Mouse (Mus musculus): ENCODE data around the gene Plcb4.
"Not testable (repeated sequence)": the region's sequence is repeated elsewhere in the genome, so short reads cannot be mapped to it uniquely, and the experiment has no call there.

Plcb4 gene

DNA sequence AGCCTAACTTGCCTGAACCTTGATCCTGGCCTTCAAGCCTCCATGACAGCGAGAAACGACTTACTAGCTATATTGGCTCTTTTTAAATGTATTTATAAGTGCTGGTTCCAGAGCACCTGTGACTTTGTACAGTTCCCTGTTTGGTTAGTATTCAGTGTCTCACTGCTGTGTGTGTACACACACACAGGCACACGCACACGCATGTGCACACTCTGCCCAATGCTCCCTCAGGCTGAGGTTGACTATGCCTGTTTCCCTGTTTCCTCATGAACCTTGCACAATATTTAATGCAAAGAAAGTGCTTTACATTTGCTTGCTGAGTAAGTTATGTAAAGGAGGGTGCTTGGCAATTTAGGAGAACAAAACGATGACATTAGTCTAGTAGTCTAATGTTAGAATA is 16.5 kb downstream of the Plcb4 start:
- DNase-seq: no peak

DNA sequence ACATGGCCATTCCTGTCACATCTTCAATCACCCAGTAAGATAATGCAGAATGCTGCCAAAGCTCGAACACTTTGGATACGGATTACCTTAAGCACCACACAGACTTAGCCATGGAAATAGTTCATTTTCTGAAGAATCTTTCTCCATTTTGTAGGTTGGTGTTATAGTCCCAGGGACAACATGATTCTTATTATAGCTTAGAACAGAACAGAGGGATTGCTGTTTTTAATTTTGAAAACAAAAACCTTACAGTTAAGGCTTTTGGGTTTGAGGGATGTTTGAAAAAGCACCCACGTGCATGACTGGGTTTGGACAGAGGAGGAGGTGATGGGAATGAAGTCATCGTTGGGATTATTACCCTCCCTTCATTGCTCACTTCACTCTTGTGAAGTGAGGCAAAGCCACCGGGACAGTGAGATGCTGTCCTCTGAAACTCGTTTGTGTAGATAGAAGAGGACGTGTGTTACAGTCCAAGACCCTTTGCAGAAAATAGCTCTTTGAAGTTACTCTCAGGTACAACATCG is 18.2 kb downstream of the Plcb4 start:
- DNase-seq: no peak

DNA sequence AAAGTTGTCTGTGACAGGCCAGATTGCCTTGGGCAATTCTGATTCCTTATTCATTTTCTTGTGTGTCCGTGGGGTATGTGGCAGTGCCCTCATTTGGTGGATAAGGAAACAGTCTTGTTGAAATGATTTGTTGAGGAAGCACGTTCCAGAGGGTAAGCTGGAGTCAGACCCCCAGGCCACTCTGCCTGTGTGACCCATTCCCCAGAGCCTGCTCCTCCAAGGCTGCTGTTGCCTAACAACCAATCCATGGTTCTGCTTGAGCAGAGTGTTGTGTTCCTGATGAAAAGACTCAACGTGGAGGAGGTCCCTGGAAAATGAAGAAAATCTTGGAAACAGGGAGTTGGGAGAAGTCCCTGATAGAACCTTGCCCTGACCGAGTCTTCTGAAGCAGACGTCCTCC is 18.8 kb downstream of the Plcb4 start:
- DNase-seq: no peak

DNA sequence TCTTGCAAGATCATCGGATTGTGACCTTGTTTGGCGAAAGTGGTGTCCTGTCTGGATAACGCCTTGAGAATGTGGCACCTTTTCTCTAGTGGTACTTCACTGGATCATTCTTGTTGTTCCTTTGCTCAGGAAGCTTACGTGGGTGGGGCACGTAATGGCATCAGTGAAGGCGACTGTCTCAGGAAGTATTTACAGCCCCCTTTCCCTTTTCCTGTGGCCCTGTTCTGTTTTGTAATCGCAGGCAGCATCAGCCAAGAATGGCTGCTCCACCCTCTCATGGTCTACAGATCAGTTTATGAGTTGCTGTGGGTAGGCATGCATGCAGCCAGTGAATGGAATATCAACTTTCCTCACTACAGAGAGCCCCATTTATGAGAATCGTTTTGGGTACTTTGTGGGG is 21.2 kb downstream of the Plcb4 start:
- DNase-seq: no peak

DNA sequence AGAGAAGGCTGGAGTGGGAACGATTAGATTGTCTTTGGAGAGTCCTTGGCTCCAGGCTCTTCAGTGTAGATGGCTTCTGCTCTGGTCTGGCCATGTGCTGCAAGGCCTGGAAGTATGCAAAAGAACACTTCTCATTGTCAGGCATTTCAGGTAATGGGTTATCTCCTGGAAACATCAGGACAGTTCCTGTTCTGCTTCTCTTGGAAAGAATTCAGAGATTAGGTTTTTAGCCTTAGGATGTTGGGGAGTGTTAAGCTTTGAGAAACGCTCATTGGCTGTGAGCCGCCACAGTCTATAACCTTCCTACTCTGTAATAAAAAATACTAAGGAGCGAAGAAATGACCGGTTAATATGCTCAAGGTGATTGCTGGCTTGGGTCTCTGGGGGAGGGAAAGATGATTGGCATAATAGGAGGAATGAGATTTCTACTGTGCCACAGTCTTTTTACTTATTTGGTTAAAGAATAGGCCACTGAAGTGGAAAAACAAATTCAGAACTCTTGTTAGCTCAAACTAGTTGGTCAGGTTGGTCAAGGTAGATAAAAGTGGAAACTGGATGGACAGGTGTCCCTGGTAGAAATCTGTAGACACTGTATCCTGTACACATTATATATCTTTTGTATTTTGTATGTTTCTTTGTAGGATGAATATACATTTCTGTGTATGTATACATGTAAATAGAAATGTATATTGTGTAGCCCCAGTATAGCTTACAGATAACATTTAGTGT is 21.8 kb downstream of the Plcb4 start:
- no peak for DNase-seq

DNA sequence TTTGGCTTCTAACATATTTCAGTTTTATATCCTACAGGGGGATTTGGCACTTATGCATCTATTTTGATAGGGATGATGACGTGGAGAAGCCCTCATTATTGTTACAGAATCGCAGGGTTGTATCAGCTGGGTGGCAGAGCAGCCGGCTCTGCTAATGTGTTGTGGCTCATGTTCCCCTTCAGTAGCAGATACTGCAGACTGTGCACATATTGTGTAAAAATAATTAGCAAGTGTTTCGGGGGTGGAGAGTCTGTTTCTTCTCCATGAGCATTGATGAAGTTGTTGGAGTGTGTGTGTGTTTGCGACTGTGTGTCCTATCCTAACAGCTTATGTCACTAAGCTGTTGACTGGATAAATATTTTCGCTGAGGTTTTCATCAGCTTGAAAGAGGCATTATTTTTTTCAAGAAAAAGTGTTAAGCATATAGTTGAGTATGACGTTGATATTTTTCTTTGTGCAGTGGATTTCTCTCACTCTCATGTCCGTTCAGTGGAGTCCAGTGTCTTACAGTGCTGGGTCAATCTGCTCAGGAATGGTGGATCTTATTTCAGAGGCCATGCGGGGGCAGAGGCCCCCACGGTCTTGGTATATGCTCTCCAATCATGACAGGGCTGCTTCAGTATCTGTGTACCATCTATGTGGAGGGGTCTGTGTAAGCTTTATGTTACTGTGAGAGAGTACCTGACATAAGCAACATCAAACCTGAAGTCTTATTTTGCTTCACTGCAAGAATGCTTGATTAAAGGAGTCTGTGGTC is 25.1 kb downstream of the Plcb4 start:
- no peak for DNase-seq

DNA sequence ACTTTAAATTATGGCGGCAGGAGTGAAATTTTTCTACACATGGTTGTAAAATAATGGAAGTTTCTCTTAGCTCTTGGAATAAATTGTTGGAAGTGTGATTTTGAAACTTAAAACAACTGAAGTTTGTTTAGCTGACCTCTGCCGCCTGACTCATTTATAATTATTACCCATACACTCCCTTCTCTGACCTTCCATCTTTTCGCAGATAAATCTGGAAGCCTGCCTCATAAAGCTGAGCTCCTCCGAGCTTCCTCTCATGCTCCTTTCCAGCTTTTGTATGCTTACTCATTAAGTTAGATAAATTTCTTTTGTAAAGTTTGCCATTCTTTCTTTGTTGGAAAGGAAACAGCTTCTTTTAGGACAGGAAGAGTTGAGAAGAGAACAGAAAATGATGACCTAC is 27.9 kb downstream of the Plcb4 start:
- DNase-seq: no peak

DNA sequence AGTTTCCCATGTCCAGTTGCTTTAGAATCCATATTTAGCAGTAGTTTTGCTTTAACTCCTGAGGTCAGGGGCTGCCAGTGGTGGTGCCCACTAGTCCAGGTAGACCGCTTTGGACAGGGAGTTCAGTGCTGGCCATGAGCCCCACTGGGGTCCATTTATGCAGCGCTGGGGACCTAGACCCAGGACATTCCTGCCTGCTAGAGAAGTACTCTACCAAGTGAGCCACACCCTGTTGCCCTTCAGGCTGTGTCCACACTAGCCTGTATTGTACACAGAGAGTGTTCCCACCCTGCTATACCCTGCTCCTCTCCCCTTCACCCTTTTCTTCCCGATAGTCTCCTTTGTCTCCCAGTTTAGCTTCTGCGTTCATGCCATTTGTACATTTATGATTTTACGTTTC is 28.8 kb downstream of the Plcb4 start:
- DNase-seq: no peak

DNA sequence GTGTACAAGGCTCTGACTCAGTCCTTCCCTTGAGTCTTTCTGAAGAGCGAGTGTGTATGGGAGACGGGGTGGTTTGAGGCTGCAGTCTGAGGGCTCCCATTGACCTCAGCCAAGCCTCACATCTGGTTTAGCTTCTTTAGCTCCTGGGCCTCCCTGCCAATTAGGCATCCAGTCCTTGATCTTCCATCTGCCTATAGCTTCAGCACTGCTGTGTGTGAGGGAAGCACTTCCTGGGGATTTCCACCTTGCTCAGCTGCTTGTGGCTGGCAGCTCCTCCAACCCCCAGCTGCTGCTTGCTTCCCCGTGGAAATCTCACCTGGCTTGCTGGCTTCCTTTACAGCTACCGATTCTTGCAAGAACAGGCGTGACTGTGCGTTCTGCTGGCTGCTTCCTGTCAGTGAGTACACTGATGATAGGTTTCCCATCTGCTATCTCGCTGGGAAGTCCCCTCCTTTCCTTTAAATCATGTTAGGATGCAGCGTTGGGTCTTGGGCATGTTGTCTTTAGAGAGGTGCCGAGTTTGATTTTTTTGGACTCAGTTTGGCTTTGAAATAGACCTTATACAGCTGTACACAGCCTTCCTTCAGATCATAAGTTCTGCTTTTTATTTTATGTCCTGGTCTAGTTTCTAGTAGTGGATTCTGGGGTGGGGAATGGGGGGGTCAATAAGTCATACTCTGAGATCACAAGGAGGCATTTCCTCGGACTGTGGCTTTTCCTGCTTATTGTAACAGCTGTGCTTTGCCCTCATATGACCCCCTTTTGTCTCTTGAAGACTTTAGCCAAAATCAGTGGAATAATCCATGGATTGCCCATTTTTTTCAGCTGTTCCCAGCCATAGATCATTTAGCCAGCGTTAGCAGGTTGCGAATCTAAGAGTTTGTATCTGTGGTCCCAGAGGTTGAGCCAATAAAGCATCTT is 34.0 kb downstream of the Plcb4 start:
- DNase-seq: no peak

DNA sequence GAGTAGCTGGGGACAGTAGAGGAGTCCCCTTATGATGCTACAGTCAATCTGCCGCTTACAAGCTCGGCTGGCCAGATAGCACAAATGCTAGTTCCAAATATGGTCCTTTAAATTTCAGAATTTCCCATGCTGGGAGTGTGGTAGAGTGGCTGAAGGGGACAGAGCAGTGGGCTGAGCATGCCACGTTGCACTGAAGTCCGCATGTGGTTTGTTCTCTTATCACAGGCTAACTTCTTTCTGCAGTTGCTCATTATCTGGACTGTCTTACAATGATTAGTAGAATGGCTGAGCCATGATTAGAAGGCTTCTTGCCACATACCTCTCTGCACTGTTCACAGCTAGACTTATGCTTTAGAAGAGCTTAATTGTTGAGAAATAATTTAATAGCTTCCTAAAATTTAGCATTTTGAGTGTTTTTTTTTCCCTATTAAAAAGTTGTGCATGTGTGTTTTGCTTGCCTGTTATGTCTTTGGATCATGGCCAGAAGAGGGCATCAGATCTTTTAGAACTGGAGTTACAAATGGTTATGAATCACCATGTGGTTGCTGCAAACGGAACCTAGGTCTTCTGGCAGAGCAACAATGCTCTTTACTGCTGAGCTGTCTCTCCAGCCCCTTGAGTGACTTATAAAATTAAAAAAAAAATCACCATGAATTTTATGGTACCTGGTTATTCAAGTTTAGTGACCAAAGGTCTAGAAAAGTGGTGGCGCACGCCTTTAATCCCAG is 42.0 kb downstream of the Plcb4 start:
- DNase-seq: no peak

DNA sequence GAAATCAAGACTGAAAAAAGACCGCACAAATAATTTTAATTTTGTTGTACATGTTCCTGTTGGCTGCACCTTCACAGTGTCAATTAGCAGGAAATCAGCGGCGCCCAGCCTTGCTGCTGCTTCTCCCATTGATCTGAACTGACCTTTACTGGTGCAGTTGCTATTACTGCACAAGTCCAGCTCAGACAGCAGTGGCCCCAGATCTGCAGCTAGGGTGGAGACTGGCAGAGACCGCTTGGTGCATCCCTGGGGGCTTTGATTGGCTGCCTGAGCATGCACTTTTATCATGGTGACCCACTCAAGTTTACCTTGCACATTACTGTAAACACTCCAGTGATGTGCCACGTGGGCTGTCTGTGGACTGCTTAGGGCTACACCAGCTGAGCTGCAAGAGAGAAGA is 45.9 kb downstream of the Plcb4 start:
- no peak for DNase-seq

DNA sequence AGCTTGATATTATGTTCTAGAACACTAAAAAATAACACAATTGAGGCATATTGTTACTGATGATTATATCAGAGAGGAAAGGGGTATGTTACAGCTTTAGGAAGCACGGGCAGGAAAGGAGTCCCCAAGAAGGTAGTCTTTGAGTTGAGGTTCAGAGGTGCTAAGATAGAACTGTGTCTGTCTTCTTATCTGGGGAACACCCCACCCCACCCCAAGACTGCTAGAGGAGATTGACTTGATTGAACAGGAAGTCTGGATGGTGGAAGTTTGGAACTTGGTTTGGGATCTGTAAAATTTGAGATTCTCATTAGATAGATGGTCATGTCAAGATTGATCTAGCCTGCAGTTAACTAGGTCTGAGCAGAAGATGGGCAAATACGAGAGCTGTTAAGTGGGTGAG is 48.5 kb downstream of the Plcb4 start:
- DNase-seq: no peak

DNA sequence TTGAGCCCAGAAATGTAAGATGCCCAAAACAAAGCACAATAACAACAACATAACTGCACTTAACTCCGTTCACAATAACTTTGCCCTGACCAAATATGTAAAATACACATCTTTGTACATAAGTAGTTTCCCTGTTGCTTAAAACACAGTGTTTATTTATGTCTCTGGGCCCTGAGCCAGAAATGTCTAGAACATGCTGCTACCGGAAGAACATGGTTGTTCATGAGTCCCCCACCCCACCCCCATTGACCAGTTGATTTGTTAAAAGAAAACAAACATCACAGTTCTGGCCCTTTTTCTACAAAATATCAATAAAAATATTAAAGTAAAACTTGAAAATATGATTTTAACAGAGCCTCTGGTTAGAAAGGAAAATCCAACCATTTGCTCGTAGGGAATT is 49.6 kb downstream of the Plcb4 start:
- no peak for DNase-seq

DNA sequence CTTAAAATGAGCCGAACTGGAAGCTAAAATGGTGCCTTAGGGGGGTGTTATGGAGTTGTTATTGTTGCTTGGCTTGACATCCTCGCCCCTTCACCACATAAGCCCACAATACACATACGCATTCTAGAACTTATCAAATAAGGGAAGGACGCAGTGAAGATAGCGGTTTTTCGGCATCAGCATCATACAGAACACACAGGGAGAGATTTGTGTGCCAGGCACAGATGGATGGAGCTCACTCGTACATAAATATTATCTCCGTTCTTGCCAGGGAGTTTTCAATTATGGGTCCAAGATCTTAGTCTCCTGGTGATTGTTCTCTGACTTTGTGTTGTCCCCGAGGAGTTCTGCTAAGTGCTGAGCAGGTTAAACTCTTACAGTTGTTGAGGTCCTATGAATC is 50.0 kb downstream of the Plcb4 start:
- DNase-seq: no peak

DNA sequence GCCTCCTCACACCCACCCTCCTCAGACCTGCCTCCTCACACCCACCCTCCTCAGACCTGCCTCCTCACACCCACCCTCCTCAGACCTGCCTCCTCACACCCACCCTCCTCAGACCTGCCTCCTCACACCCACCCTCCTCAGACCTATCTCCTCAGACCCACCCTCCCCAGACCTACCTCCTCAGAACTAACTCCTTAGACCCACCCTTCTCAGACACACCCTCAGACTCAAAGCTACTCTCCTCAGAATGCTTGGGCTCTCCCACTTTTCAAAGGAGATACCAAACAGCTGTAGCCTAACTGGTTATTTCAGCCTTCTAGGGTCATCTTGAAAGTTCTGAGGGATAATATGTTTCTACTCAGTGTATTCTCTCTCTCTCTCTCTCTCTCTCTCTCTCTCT is 50.9 kb downstream of the Plcb4 start:
- not testable (repeated sequence) for DNase-seq

DNA sequence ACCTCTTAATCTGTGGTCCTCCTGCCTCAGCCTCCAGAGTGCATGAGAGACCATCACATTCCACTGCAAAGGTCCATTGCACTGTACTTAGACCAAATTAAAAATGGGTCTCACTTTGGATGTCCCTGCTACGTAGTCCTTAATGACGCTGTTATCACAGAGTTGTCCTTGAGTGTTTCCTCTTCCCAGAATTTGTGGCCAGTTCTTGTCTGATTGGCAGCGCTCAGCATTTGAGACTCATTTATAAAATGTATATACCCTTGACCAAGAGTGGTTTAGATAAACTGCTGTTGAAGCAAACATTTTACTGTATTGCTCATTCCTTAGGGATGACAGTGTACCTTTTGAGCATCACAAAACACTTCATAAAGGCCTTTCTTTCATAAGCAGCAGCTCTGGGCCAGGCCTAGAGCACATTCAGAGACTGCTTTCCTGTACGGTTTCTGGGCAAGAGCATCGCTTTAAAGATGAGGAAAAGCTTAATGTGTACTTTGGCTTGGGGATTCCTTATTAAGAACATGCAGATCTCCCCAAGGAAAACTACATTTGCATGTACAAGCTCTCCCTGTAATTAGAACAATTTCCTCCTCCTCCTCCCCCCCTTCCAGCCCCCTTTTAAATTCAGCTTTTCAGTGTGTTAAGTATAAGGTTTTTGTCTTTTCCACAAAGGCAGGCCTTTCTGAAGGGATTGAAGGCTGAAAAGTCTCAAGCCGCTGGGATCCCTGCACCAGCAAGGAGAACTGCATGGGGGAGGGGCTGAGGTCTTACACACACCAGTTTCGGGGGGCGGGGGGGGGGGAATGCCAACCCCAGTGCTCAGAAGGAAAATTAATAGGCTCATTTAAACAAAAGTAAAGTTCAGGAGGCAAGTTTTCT is 52.5 kb downstream of the Plcb4 start:
- DNase-seq: no peak

DNA sequence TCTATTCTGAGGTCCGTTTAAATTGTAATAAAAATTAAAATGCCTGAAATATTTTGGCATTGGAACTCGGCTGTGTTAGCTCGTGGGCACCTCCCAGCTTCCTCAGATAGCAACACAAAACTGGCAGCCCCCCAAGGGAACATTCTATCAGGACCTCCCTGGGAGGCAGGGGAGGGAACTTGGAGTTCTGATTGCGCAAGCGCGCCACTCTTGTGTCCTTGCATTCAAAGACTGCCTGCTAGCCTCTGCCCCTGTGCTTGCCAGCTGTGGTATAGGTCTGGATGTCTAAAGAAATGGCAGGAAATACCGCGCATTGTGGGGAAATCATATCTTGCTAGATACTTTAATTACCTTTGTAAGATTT is 53.1 kb downstream of the Plcb4 start:
- DNase-seq: peak in 1 of 2 experiments; percentile 17

DNA sequence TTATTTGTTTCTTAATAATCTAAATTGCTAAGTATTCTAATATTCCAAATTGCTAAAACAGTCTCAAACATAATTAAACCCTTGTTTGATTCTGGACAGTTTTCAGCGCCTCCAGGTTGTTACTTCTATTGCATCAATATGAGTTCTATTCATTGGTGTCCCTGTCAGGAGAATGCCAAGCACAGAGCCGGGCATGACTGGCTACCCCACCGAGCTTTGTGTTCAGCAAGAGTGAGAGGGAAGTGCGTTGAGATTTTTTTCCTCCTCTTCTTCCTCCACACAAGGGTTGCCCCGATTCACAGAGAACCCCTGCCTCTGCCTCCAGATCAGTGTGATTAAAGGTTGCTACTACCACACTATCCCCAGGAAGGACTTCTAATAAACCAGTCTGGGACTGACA is 53.5 kb downstream of the Plcb4 start:
- no peak for DNase-seq

DNA sequence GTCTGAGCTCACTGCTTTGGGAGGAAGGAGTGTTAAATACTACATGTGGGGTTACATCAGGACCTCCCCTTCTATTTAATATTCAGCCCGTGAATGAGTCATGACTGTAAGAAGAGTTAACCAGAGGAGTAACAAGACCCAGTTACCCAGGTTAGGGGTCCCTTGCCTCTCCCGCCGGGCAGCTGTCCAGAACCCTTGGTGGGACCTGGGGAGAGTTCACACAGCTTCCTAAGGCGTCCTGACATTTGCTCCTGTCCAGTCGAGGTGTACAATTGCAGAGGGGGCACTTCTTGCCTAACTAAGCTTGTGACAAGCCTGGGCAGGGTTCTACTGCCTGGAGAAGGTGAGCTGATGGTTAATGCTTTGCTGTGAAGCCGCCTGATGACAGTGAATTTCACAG is 54.1 kb downstream of the Plcb4 start:
- no peak for DNase-seq

DNA sequence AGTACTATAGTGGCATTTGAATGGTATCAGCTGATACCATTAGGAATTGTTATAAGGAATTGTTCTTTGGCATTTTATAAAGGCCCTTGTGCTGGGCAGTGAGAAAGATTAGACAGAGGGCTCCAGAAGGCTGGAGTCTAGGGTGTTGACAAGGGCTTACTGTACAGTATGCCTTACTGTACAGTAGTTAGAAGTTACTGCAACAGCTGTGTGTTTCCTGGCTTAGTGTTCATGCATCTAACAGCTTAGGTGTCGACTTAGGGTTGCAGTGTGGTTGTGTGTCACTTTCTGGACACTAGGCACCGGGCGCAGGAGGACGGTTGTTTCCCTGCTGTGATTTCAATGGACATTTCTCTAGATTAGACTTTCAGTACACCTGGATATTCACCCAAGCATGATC is 57.4 kb downstream of the Plcb4 start:
- DNase-seq: no peak

Data from thymus, adult 18-20 months (tissue).